Mouse (Mus musculus) G1E (cell line): ENCODE measurements around the gene Pex14. TPM values are rescaled to one million over a fixed set of nuclear protein-coding genes. Genes with fewer than 3 reads are reported as not detected.

Experiments
- ATAC-seq: 2 replicates; pipeline ENCODE4 v1.8.0; 2016; ENCODE audit warnings: mild to moderate bottlenecking; ENCODE audit not compliant: insufficient number of reproducible peaks, poor library complexity, low FRiP score, severe bottlenecking; ENCODE audit errors: extremely low read depth
- DNase-seq: peaks from one replicate; pipeline ENCODE4 v3.0.0; 2012; ENCODE audit warnings: low spot score
- H3K27me3 ChIP-seq: 2 replicates; pipeline ENCODE4 v1.6.1; 2012; ENCODE audit warnings: mild to moderate bottlenecking, low read length, inconsistent platforms; ENCODE audit not compliant: insufficient read depth
- H3K36me3 ChIP-seq: replicated peaks from 2 replicates; pipeline ENCODE3; 2012; ENCODE audit warnings: mild to moderate bottlenecking, inconsistent platforms
- H3K4me1 ChIP-seq: 2 replicates; pipeline ENCODE4 v1.6.1; 2012; ENCODE audit warnings: low read depth, low read length, inconsistent platforms, mixed read lengths; ENCODE audit not compliant: insufficient read depth
- H3K4me3 ChIP-seq: 2 replicates; pipeline ENCODE4 v1.5.1; 2012; ENCODE audit warnings: low read depth, mild to moderate bottlenecking, inconsistent platforms, low read length, moderate library complexity, mixed read lengths
- H3K9me3 ChIP-seq: replicated peaks from 2 replicates; pipeline ENCODE4 v1.6.1; 2012; ENCODE audit warnings: inconsistent platforms
- CTCF ChIP-seq: IDR thresholded peaks from 2 replicates; pipeline ENCODE4 v1.5.1; 2012; ENCODE audit warnings: low read depth, low read length, inconsistent platforms, mixed read lengths
- GATA1 ChIP-seq: IDR thresholded peaks from 2 replicates; pipeline ENCODE4 v1.6.1; 2012; ENCODE audit warnings: borderline replicate concordance, low read length, inconsistent platforms, mixed read lengths
- GATA2 ChIP-seq: IDR thresholded peaks from 2 replicates; pipeline ENCODE4 v1.6.1; 2012; ENCODE audit warnings: low read depth, low read length, inconsistent platforms, borderline replicate concordance
- POLR2AphosphoS5 ChIP-seq: IDR thresholded peaks from 2 replicates; pipeline ENCODE4 v1.6.1; 2012; ENCODE audit warnings: low read depth, low read length, inconsistent platforms; ENCODE audit not compliant: insufficient replicate concordance
- TAL1 ChIP-seq: conservative IDR thresholded peaks from 2 replicates; pipeline ENCODE4 v1.6.1; 2012; ENCODE audit warnings: low read depth, low read length, inconsistent platforms, mixed read lengths
- polyA plus RNA-seq: library from polyadenylated mRNA; stranded (reverse); fragments of >175 nt; gene quantifications from 2 replicates; pipeline ENCODE4 v1.2.3, GENCODE M21; 2012
- total RNA-seq, 2 experiments: library from RNA; stranded (forward) in 1 of 2; stranded (reverse) in 1 of 2; fragments of 200-1000 nt in 1 of 2; fragments of >200 nt in 1 of 2; fragmentation: Nextera tagmentation in 1 of 2; gene quantifications; 2 replicates each; pipeline ENCODE4 v1.2.3; 2014 to 2017

Gene Pex14
- total and polyA plus RNA-seq, 3 experiments, result 13.3 to 47.5 (median 21.1) TPM

DNA sequence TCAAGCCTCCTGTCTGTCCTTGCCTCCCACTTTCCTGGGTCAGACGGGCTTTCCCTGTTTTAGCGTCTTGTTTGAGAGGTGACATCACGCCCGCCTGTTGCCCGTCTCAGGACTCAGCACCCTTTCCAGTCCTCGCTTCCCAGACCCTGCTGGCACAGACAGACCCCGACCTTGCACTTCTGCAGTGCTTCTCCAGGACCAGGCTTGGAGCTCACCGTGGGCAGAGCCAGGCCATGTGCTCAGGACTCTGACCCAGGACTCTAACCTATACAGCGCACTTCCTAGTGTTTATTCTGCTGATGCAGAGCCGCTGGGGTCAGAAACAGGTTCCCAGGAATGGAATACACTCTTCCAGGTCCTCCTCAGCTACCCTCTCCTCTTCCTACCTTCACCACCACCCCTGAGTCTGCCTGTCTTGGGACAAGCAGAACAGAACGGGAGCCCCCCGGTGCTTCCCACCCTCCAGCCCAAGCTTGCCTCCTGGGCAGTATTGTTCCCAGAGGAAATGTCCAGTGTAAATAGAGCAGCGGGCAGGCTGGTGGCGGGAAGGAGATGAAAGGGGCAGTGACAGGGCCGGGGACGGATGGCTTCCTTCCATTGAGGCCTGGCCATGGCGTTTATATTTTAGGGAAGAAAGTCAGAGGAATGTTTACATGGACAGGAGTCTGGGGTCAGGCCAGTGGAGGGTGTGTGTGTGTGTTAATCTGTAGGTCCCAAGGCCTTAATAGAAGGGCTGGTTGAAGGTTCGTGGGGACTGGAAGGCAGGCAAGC is 173.9 kb downstream of the Pex14 start:
- H3K9me3 ChIP-seq, result no peaks in the 10 kb centered on the region
- no peaks in the 10 kb centered on the region for H3K36me3 ChIP-seq
- ATAC-seq (no peak), DNase-seq (no peak)
- peaks cover 26% of the 10 kb centered on the region; the same call in 1 of the 2 replicates for H3K27me3 ChIP-seq
- no peak for TF ChIP-seq GATA2
- TF ChIP-seq CTCF, result no peak
- TF ChIP-seq TAL1, result no peak
- TF ChIP-seq GATA1, result no peak
- TF ChIP-seq POLR2AphosphoS5, result no peak
- no peak overlapping the region for H3K4me3 ChIP-seq
- H3K4me1 ChIP-seq, result no peaks in the 10 kb centered on the region

DNA sequence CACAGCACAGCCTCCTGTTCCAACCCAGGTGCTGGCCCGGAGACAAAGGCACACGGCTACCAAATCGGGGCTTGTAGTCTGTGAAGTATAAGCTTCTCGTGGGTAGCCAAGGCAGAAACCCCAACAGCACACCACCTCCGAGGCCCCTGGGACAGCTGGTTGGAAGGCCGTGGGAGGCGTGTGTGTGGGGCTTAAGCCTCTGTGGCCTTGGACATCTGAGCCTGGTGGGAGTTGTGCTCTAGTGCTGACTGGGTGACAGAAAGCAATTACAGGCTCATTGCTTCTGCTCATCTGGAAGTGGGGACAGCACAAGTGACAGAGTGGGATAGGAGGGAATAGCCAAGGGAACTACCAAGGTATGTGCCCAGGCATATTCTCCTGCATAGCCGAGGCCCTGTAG is 175.7 kb downstream of the Pex14 start:
- DNase-seq (no peak), ATAC-seq (no peak)
- Histone ChIP-seq H3K4me1 (no peaks in the 10 kb centered on the region), H3K36me3 (no peaks in the 10 kb centered on the region), H3K4me3 (no peak overlapping the region), H3K27me3 (peaks cover 18% of the 10 kb centered on the region; the same call in 1 of the 2 replicates), H3K9me3 (no peaks in the 10 kb centered on the region)
- no peak for TF ChIP-seq GATA1

- Histone ChIP-seq H3K36me3 (no peaks in the 10 kb centered on the region), H3K27me3 (peaks cover 14% of the 10 kb centered on the region; the same call in 1 of the 2 replicates), H3K9me3 (no peaks in the 10 kb centered on the region), H3K4me3 (no peak overlapping the region), H3K4me1 (no peaks in the 10 kb centered on the region)
- DNase-seq, result no peak
- ATAC-seq, result no peak
- TF ChIP-seq TAL1, result no peak
- no peak for TF ChIP-seq GATA2
- TF ChIP-seq GATA1, result no peak
- no peak for TF ChIP-seq POLR2AphosphoS5
- no peak for TF ChIP-seq CTCF
Measured at GRCm38 (mm10) chr4:148923414-148923813, 176.3 kb downstream of the Pex14 start.

DNA sequence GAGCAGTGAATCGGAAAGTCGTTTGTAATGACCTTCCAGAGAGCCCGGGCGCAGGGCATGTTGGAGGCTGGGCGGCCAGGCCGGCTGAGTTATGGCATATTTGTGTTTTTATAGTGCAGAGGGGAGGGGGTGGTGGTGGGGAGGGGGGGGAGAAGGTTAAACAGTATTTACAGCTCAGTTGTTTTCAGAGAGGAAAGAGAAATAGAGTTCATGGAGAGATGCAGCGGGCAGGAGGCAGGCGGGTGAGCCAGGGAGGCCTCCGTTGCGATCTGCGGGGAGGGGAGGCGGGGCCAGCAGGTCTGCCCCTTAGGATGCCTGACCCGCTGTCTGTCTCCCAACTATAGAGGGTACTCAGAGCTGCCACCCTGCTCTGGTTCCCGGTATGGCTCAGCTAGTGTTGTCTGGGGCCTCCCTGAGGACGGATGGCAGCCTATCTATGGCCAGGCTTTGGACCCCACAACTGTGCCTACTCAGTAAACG is 177.4 kb downstream of the Pex14 start:
- H3K4me3 ChIP-seq, result no peak overlapping the region
- H3K36me3 ChIP-seq, result no peaks in the 10 kb centered on the region
- ATAC-seq, result no peak
- H3K9me3 ChIP-seq, result no peaks in the 10 kb centered on the region
- TF ChIP-seq POLR2AphosphoS5, result no peak
- no peak for TF ChIP-seq CTCF
- no peak for TF ChIP-seq GATA1
- TF ChIP-seq GATA2, result no peak
- no peak for TF ChIP-seq TAL1
- DNase-seq, result no peak
- H3K4me1 ChIP-seq, result no peaks in the 10 kb centered on the region
- H3K27me3 ChIP-seq, result peaks cover 11% of the 10 kb centered on the region; the same call in 1 of the 2 replicates

GRCm38 (mm10) chr4:148920610-148921009 is 179.1 kb downstream of the Pex14 start:
- no peaks in the 10 kb centered on the region for H3K9me3 ChIP-seq
- TF ChIP-seq GATA2, result no peak
- TF ChIP-seq CTCF, result no peak
- TF ChIP-seq GATA1, result no peak
- no peak for TF ChIP-seq TAL1
- TF ChIP-seq POLR2AphosphoS5, result no peak
- H3K4me3 ChIP-seq, result no peak overlapping the region
- H3K27me3 ChIP-seq, result peaks cover 8% of the 10 kb centered on the region; the same call in 1 of the 2 replicates
- H3K4me1 ChIP-seq, result no peaks in the 10 kb centered on the region
- H3K36me3 ChIP-seq, result no peaks in the 10 kb centered on the region
- ATAC-seq (no peak), DNase-seq (no peak)

- Histone ChIP-seq H3K27me3 (peaks cover 10% of the 10 kb centered on the region; the same call in 1 of the 2 replicates), H3K4me3 (no peak overlapping the region), H3K9me3 (no peaks in the 10 kb centered on the region), H3K4me1 (no peaks in the 10 kb centered on the region), H3K36me3 (no peaks in the 10 kb centered on the region)
- TF ChIP-seq TAL1 (no peak), GATA2 (no peak), GATA1 (no peak), POLR2AphosphoS5 (no peak), CTCF (no peak)
- DNase-seq (no peak), ATAC-seq (no peak)
Measured at GRCm38 (mm10) chr4:148918707-148919447, 180.8 kb downstream of the Pex14 start.
